ENCODE assay signal across 10 mouse cellular contexts in genomic region chr12:101026025-101026424, GRCm38 (mm10). TPM values are rescaled to one million over a fixed set of nuclear protein-coding genes. Genes with fewer than 3 reads are reported as not detected.
DNase-seq lines count a peak whose midpoint lies in the region; ATAC-seq and TF ChIP-seq lines count a peak whose summit lies in the region.
"Had no signal": no experiment of that assay in that cellular context is flagged by ENCODE, and none has a peak within 500 bp of the region (broad histone marks: within the 10 kb centered on the region; RNA-seq: fewer than 3 reads in every experiment).

No protein-coding gene starts in this region.

- peak overlapping the region; percentile 69 for H3K4me2 ChIP-seq in hindbrain, postnatal 0 days (ENCODE audit: low read depth, low read length)
- H3K4me2 ChIP-seq in midbrain, embryonic 15.5 days: peak overlapping the region; percentile 92

- peaks cover 78% of the 10 kb centered on the region for H3K27me3 ChIP-seq in heart, embryonic 10.5 days (ENCODE audit: insufficient read depth, poor library complexity, severe bottlenecking)
- H3K27me3 ChIP-seq in hindbrain, postnatal 0 days (ENCODE audit: insufficient read depth, low read length): no peaks in the 10 kb centered on the region
- no peaks in the 10 kb centered on the region for H3K27me3 ChIP-seq in midbrain, embryonic 15.5 days (replicated peaks)

- no peak overlapping the region for H3K4me3 ChIP-seq in heart, embryonic 10.5 days
- H3K4me3 ChIP-seq in brown adipose tissue, adult 24 weeks (ENCODE audit: insufficient read depth, low read depth, low read length): peak overlapping the region; percentile 57
- H3K4me3 ChIP-seq in hindbrain, postnatal 0 days (ENCODE audit: low read length): no peak overlapping the region
- H3K4me3 ChIP-seq in midbrain, embryonic 15.5 days: peak overlapping the region; percentile 84

- 70% methylated on average over 4 of the region's 4 CpGs for WGBS in heart, embryonic 10.5 days
- WGBS in hindbrain, postnatal 0 days: 82% methylated on average over 4 of the region's 4 CpGs
- WGBS in midbrain, embryonic 15.5 days: 83% methylated on average over 4 of the region's 4 CpGs

- no peaks in the 10 kb centered on the region for H3K36me3 ChIP-seq in heart, embryonic 10.5 days
- H3K36me3 ChIP-seq in hindbrain, postnatal 0 days (ENCODE audit: insufficient read depth, low read length): no peaks in the 10 kb centered on the region
- H3K36me3 ChIP-seq in midbrain, embryonic 15.5 days (replicated peaks): no peaks in the 10 kb centered on the region

- no peaks in the 10 kb centered on the region for H3K9me3 ChIP-seq in heart, embryonic 10.5 days
- H3K9me3 ChIP-seq in hindbrain, postnatal 0 days (ENCODE audit: low read length): no peaks in the 10 kb centered on the region
- H3K9me3 ChIP-seq in midbrain, embryonic 15.5 days: no peaks in the 10 kb centered on the region

- peaks cover 29% of the 10 kb centered on the region; the same call in 1 of the 2 replicates for H3K4me1 ChIP-seq in heart, embryonic 10.5 days
- H3K4me1 ChIP-seq in brown adipose tissue, adult 24 weeks (ENCODE audit: control insufficient read depth, insufficient read depth, insufficient read length, low read length): peaks cover 6% of the 10 kb centered on the region
- 0 out of 2 replicates have a peak, but pooled peaks cover 4% of the 10 kb centered on the region for H3K4me1 ChIP-seq in hindbrain, postnatal 0 days (ENCODE audit: insufficient read depth, low read length)
- peaks cover 54% of the 10 kb centered on the region for H3K4me1 ChIP-seq in midbrain, embryonic 15.5 days

- ATAC-seq in hindbrain, postnatal 0 days: no peak
- ATAC-seq in midbrain, embryonic 15.5 days (replicated peaks): no peak
- ATAC-seq: activated CD4-positive, CD25-positive, alpha-beta regulatory T cell, adult 4 months had no signal

- TF ChIP-seq CTCF in hindbrain, postnatal 0 days (IDR thresholded peaks at IDR 0.05; ENCODE audit: low read depth): no peak

- peak; percentile 36 for DNase-seq in heart, embryonic 10.5 days (ENCODE audit: low spot score)
- DNase-seq in heart, adult 18-20 months: no peak
- no peak for DNase-seq in hindbrain, postnatal 0 days (ENCODE audit: low spot score)
- DNase-seq in left cerebral cortex, adult 8-10 months (ENCODE audit: low spot score in 2 of 2): no peak
- no peak for DNase-seq in cerebellum, adult 11 months
- no peak for DNase-seq in thymus, postnatal 14 days
- DNase-seq: cerebellum, postnatal 36 days had no signal

- no peak overlapping the region for H3K27ac ChIP-seq in heart, embryonic 10.5 days
- no peak overlapping the region for H3K27ac ChIP-seq in brown adipose tissue, adult 24 weeks (replicated peaks; ENCODE audit: low read depth, low read length)
- H3K27ac ChIP-seq in hindbrain, postnatal 0 days: no peak overlapping the region
- no peak overlapping the region for H3K27ac ChIP-seq in midbrain, embryonic 15.5 days

- H3K9ac ChIP-seq in hindbrain, postnatal 0 days (replicated peaks; ENCODE audit: low read length): no peak overlapping the region
- H3K9ac ChIP-seq in midbrain, embryonic 15.5 days: no peak overlapping the region

RNA-seq across cellular contexts. Expression of gene Ccdc88c, which starts 2.8 kb away (rescaled TPM):
- polyA plus RNA-seq in heart, embryonic 10.5 days (2016; fragmentation: Nextera tagmentation; extraction: Ambion mirVana): 2.3 and 4.4 TPM in 2 replicates
- total RNA-seq in heart, adult 18-20 months (2021): 1 to 10 TPM; 3.6 to 4.0 TPM
- polyA plus RNA-seq in brown adipose tissue, adult 24 weeks (2012; ENCODE audit: insufficient read depth, insufficient read length, missing spikeins): 2.2 and 4.0 TPM in 2 replicates
- total RNA-seq in hindbrain, postnatal 0 days (2014; rRNA removed): 17.7 and 23.3 TPM in 2 replicates
- polyA plus RNA-seq in hindbrain, postnatal 0 days (2015; fragmentation: Nextera tagmentation; extraction: Ambion mirVana): 11.2 and 13.0 TPM in 2 replicates
- 14.6 and 15.8 TPM in 2 replicates for polyA plus RNA-seq in midbrain, embryonic 15.5 days (2015; fragmentation: Nextera tagmentation; extraction: Ambion mirVana)
- total RNA-seq in left cerebral cortex, adult 8-10 months (2022): 10 to 100 TPM; 28.9 to 31.3 (median 29.3) TPM

RNA-seq across cellular contexts. Expression of gene Ppp4r3a, which starts 57.5 kb away (rescaled TPM):
- 39.5 and 51.7 TPM in 2 replicates for polyA plus RNA-seq in heart, embryonic 10.5 days (2016; fragmentation: Nextera tagmentation; extraction: Ambion mirVana)
- total RNA-seq in heart, adult 18-20 months (2021): 10 to 100 TPM; 21.1 to 23.0 TPM
- polyA plus RNA-seq in brown adipose tissue, adult 24 weeks (2012; ENCODE audit: insufficient read depth, insufficient read length, missing spikeins): 19.4 and 37.8 TPM in 2 replicates
- total RNA-seq in hindbrain, postnatal 0 days (2014; rRNA removed): 28.9 and 30.4 TPM in 2 replicates
- polyA plus RNA-seq in hindbrain, postnatal 0 days (2015; fragmentation: Nextera tagmentation; extraction: Ambion mirVana): 15.8 and 16.3 TPM in 2 replicates
- 28.0 and 28.8 TPM in 2 replicates for polyA plus RNA-seq in midbrain, embryonic 15.5 days (2015; fragmentation: Nextera tagmentation; extraction: Ambion mirVana)
- 10 to 100 TPM; 37.1 to 43.7 (median 41.6) TPM for total RNA-seq in left cerebral cortex, adult 8-10 months (2022)

Comparison
In these comparisons a context has a peak if more than half of its experiments do, and no peak if none do; other contexts are left out.
1. H3K4me3 ChIP-seq: peak in brown adipose tissue, adult 24 weeks (single experiment) and midbrain, embryonic 15.5 days (single experiment); none in heart, embryonic 10.5 days (single experiment) and hindbrain, postnatal 0 days (single experiment).